Mouse (Mus musculus) neural tube, embryonic 14.5 days (tissue): Measurements from ENCODE around the gene Mpdz. TPM values are rescaled to one million over a fixed set of nuclear protein-coding genes. Genes with fewer than 3 reads are reported as not detected.

Experiments
- ATAC-seq: fragments of 200-750 bp; cut with Nextera tagmentation; 2 replicates; pipeline ENCODE4 v1.8.0; 2017; ENCODE audit warnings: low read depth, mild to moderate bottlenecking, moderate TSS enrichment, moderate library complexity
- H3K27ac ChIP-seq: fragments of 300-500 bp; sonication (generic); 2 replicates; pipeline ENCODE4 v1.5.1; 2014; ENCODE audit warnings: low read depth, mild to moderate bottlenecking, control low read depth, low read length, moderate library complexity, mixed read lengths
- H3K27me3 ChIP-seq: fragments of 300-500 bp; sonication (generic); 2 replicates; pipeline ENCODE4 v1.6.1; 2014; ENCODE audit warnings: low read length; ENCODE audit not compliant: control insufficient read depth, insufficient read depth
- H3K36me3 ChIP-seq: fragments of 300-500 bp; sonication (generic); 2 replicates; pipeline ENCODE4 v1.6.1; 2014; ENCODE audit warnings: low read length, mixed read lengths; ENCODE audit not compliant: control insufficient read depth, insufficient read depth
- H3K4me1 ChIP-seq: fragments of 300-500 bp; sonication (generic); 2 replicates; pipeline ENCODE4 v1.6.1; 2014; ENCODE audit warnings: low read length; ENCODE audit not compliant: control insufficient read depth, insufficient read depth
- H3K4me2 ChIP-seq: fragments of 300-500 bp; sonication (generic); 2 replicates; pipeline ENCODE4 v1.6.1; 2014; ENCODE audit warnings: mild to moderate bottlenecking, low read depth, low read length, control low read depth
- H3K4me3 ChIP-seq: fragments of 300-500 bp; sonication (generic); 2 replicates; pipeline ENCODE4 v1.5.1; 2014; ENCODE audit warnings: low read depth, low read length, control low read depth, mixed read lengths
- H3K9ac ChIP-seq: fragments of 300-500 bp; sonication (generic); replicated peaks from 2 replicates; pipeline ENCODE4 v1.6.1; 2014; ENCODE audit warnings: low read depth, mild to moderate bottlenecking, control low read depth, low read length, mixed read lengths
- H3K9me3 ChIP-seq: fragments of 300-500 bp; sonication (generic); 2 replicates; pipeline ENCODE4 v1.6.1; 2016; ENCODE audit warnings: low read length; ENCODE audit not compliant: control insufficient read depth
- WGBS: fragments of 180-500 bp; shearing (Covaris S2); extraction: QIAGEN DNeasy Blood & Tissue Kit; methylation state at CpG from one replicate; pipeline ENCODE4 v1.1.7; 2014; 5-methylcytosine and 5-hydroxymethylcytosine counted together
- polyA plus RNA-seq: library from polyadenylated mRNA; unstranded; fragments of >200 nt; fragmentation: Nextera tagmentation; extraction: Ambion mirVana; gene quantifications from 2 replicates; pipeline ENCODE4 v1.2.1, GENCODE M21; 2014

Gene Mpdz
- polyA plus RNA-seq, 1 experiment from 2014 or later = 13.8 TPM

DNA sequence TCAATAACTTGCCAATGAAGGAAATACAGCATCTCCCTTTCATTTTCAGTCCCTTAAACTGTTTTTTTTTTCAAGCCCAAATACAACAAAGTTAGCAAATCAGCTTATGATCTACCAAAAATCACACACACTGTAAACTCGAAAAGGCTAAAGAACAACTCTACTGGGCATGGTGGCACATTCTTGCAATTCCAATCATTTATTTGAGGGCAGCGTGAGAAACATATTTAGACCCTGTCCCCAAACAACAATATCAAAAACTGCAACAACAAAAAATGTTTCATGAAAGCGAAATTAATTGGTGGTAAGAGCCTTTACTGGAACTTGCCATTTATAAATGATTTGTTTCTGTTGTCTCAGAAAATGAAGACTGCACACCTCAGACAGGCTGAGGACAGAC is 97.5 kb downstream of the Mpdz start:
- H3K4me2 ChIP-seq = no peak overlapping the region
- no peaks in the 10 kb centered on the region for H3K4me1 ChIP-seq
- H3K9me3 ChIP-seq = no peaks in the 10 kb centered on the region
- 95% methylated on average over 3 of the region's 3 CpGs for WGBS
- no peak for ATAC-seq
- no peak overlapping the region for H3K27ac ChIP-seq
- no peaks in the 10 kb centered on the region for H3K36me3 ChIP-seq
- no peak overlapping the region for H3K4me3 ChIP-seq
- H3K9ac ChIP-seq = no peak overlapping the region
- H3K27me3 ChIP-seq = no peaks in the 10 kb centered on the region

DNA sequence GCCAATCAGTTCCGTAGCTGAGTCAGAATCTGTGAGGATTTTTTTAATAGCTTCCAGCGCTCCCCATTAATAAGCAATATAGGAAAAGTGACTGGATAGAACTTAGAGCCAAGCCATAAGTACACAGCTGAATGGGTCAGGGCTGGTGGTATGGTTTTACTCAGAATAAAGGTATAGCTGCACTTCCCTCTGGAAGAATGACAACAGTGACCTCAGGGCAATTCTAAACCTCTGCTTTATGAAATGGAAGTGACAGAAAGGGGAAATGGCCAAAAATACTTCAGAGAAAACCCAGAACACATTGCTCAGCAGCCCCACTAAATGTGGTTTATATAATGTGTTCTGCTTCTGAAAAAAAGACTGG is 109.0 kb downstream of the Mpdz start:
- Histone ChIP-seq H3K4me1 (no peaks in the 10 kb centered on the region; the same call in 1 of the 2 replicates), H3K4me3 (no peak overlapping the region), H3K27me3 (no peaks in the 10 kb centered on the region), H3K9me3 (no peaks in the 10 kb centered on the region), H3K9ac (no peak overlapping the region), H3K36me3 (no peaks in the 10 kb centered on the region), H3K27ac (peak overlapping the region; percentile 52; the same call in 1 of the 2 replicates), H3K4me2 (no peak overlapping the region)
- WGBS = 75% methylated on average over 2 of the region's 2 CpGs
- peak; percentile 18; the same call in 1 of the 2 replicates for ATAC-seq

DNA sequence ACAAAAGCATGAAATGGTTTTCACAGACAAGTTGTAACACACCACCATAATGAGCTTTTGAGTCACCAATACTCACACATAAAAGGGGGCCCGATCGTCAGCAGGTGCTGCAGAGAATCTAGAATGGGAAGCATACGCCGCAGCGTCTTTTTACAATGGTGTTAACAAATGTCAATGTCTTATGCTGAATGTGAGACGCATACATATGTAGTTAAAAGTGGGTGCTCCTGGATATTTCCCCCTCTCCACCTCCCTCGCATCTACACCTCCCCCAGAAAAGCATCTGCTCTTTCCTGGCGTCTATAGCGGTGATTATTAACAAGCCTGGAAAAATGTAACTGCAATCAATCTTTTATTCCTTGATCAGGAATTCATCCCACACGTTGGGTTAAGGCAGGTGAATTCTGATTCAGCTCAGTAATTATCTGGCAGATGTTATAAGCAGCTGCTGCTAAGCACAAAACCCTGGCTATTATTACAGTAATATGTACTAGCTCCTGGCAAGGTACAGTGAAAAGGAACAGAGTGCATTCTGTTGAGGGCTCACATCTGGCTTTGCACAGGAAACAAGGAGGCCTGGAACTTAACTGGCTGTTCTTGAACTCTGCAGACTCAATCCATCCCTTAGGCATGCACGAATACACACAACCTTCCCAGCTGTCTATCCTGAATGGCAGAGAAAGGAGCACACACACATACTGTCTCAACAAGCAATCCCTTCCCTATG is 109.6 kb downstream of the Mpdz start:
- WGBS = 42% methylated on average over 11 of the region's 11 CpGs
- Histone ChIP-seq H3K27me3 (no peaks in the 10 kb centered on the region), H3K4me2 (no peak overlapping the region), H3K9ac (no peak overlapping the region), H3K27ac (peak overlapping the region; percentile 52; the same call in 1 of the 2 replicates), H3K4me1 (no peaks in the 10 kb centered on the region; the same call in 1 of the 2 replicates), H3K36me3 (no peaks in the 10 kb centered on the region), H3K4me3 (no peak overlapping the region), H3K9me3 (no peaks in the 10 kb centered on the region)
- ATAC-seq = peak; percentile 83

DNA sequence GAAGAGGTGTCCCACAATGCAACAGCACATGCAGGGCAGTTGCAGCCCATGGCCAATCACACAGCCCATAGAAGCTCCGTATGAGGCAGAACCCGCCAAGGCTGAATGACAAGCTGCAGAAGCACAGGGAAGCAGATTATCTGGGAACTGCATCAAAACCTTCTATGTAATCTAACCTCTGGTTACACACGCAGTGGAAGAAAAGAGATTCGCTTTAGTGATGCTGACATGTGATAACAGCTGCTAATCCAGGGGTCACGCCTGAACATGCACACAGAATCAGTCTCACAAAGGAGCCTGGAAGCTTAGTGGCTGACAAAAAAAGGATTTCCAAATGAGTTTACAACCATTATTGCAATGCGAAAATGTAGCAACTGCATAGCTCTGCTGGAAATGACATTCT is 110.2 kb downstream of the Mpdz start:
- ATAC-seq = no peak
- Histone ChIP-seq H3K27ac (no peak overlapping the region), H3K4me2 (no peak overlapping the region), H3K4me3 (no peak overlapping the region), H3K9ac (no peak overlapping the region), H3K36me3 (no peaks in the 10 kb centered on the region), H3K27me3 (no peaks in the 10 kb centered on the region), H3K9me3 (no peaks in the 10 kb centered on the region), H3K4me1 (no peaks in the 10 kb centered on the region; the same call in 1 of the 2 replicates)
- 59% methylated on average over 6 of the region's 6 CpGs for WGBS

DNA sequence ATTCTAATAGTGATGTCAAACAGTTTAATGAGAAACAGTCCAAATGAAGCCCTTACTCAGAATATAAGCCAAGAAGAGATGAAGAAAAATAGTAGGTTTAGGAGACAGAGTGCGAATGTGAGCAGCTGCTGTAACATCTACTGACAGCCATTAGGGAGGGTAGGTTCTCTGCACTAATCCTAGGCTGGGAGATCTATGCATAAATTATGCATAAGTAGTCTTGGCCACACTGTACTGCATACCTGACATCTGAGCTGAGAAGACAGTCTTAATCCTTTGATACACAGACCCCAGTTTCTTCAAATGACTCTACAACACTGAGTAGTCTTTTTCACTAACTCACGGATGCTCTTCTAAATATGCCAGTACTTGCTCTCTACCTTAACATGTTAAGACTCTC is 114.9 kb downstream of the Mpdz start:
- no peak overlapping the region for H3K4me3 ChIP-seq
- H3K27me3 ChIP-seq = no peaks in the 10 kb centered on the region
- H3K36me3 ChIP-seq = no peaks in the 10 kb centered on the region
- no peak overlapping the region for H3K27ac ChIP-seq
- 92% methylated on average over 2 of the region's 2 CpGs for WGBS
- ATAC-seq = no peak
- H3K4me2 ChIP-seq = no peak overlapping the region
- no peaks in the 10 kb centered on the region for H3K9me3 ChIP-seq
- H3K4me1 ChIP-seq = no peaks in the 10 kb centered on the region; the same call in 1 of the 2 replicates
- H3K9ac ChIP-seq = no peak overlapping the region

DNA sequence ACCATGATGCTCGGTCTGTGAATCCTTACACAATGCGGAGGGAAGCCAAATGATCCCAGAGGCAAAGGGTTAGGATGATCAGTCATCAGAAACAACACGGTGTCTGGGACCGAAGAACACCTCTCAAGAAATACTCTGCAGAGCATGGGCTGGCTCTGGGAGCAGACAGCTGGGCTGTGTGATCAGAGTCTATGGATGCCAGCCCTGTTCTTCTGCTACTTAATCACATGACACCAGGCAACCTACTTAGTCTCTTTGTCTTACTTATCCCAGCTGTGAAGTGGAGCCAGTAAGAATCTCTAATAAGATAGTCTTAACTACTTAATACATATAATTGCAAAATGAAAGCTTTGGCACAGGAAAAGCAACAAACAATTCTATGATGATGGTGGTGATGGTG is 118.8 kb downstream of the Mpdz start:
- H3K27ac ChIP-seq = no peak overlapping the region
- no peak overlapping the region for H3K9ac ChIP-seq
- WGBS = 93% methylated on average over 4 of the region's 4 CpGs
- H3K4me1 ChIP-seq = no peaks in the 10 kb centered on the region
- no peaks in the 10 kb centered on the region for H3K27me3 ChIP-seq
- no peak overlapping the region for H3K4me3 ChIP-seq
- ATAC-seq = no peak
- no peaks in the 10 kb centered on the region for H3K36me3 ChIP-seq
- H3K4me2 ChIP-seq = no peak overlapping the region
- H3K9me3 ChIP-seq = no peaks in the 10 kb centered on the region

DNA sequence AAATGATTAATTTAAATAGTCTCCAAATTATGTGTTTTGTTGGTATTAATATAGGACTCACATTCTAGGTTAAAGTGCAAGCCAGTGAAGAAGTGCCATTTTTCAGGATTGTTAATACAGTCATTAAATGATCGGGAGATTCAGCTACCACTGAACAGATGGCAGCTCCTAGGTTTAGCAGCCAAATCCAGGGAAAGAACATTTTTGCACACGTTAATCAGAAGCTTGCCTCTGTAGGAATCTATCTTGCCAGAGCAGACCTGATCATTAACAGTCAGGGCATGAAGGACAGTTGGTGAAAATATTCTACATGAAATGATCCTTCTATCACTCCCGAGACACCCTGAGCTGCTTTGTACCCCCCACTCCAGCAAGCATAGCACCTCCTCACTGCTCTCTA is 120.4 kb downstream of the Mpdz start:
- no peak overlapping the region for H3K9ac ChIP-seq
- H3K4me1 ChIP-seq = no peaks in the 10 kb centered on the region
- H3K27me3 ChIP-seq = no peaks in the 10 kb centered on the region
- no peaks in the 10 kb centered on the region for H3K36me3 ChIP-seq
- 73% methylated on average over 3 of the region's 3 CpGs for WGBS
- H3K4me2 ChIP-seq = no peak overlapping the region
- H3K9me3 ChIP-seq = no peaks in the 10 kb centered on the region
- H3K4me3 ChIP-seq = no peak overlapping the region
- no peak for ATAC-seq
- no peak overlapping the region for H3K27ac ChIP-seq

DNA sequence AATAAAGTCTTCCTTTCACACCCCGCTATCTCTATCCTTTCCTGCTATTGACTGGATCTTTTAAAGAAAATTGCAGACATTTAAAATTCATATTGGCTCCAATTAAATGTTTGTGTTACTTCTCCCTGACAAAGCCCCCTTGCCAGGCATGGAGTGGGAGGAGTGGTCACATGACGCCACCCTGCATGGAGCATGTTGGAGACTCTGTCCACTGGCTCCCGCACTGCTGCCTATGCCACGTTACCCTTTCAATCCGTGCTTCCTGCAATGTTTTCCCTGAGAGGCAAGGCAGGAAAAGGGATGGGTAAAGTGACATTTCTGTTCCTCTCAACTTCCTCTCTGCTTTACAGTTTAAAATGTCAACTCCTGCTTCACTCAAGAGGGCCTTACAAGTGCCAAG is 128.0 kb downstream of the Mpdz start:
- Histone ChIP-seq H3K36me3 (no peaks in the 10 kb centered on the region), H3K9me3 (no peaks in the 10 kb centered on the region), H3K27ac (no peak overlapping the region), H3K4me2 (no peak overlapping the region), H3K4me1 (no peaks in the 10 kb centered on the region), H3K27me3 (no peaks in the 10 kb centered on the region), H3K9ac (no peak overlapping the region), H3K4me3 (no peak overlapping the region)
- no peak for ATAC-seq
- 84% methylated on average over 5 of the region's 5 CpGs for WGBS

DNA sequence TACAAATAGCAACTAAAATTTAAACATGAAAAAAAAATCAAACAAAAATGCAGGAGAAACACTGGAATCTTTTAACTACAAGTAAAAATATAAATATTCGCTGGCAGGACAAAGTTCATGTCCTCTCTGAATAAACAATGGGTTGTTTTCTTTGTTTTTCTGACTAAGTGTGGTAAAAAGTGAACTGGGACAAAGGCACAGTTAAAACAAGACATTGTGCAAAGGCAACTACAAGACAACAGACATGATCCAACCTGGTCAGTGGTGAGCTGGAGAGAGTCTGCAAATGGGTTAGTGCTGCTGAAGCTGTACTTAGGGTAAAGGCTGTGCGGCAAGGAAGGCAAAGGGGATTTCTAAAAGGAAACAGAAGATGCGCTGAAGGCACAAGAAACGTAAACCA is 129.4 kb downstream of the Mpdz start:
- Histone ChIP-seq H3K4me2 (no peak overlapping the region), H3K9ac (no peak overlapping the region), H3K4me3 (no peak overlapping the region), H3K27ac (no peak overlapping the region), H3K9me3 (no peaks in the 10 kb centered on the region), H3K4me1 (no peaks in the 10 kb centered on the region), H3K36me3 (no peaks in the 10 kb centered on the region), H3K27me3 (no peaks in the 10 kb centered on the region)
- ATAC-seq = no peak
- WGBS = 88% methylated on average over 4 of the region's 4 CpGs
